Mouse (Mus musculus): ENCODE data around the gene 9330182O14Rik.

The 9330182O14Rik gene

DNA sequence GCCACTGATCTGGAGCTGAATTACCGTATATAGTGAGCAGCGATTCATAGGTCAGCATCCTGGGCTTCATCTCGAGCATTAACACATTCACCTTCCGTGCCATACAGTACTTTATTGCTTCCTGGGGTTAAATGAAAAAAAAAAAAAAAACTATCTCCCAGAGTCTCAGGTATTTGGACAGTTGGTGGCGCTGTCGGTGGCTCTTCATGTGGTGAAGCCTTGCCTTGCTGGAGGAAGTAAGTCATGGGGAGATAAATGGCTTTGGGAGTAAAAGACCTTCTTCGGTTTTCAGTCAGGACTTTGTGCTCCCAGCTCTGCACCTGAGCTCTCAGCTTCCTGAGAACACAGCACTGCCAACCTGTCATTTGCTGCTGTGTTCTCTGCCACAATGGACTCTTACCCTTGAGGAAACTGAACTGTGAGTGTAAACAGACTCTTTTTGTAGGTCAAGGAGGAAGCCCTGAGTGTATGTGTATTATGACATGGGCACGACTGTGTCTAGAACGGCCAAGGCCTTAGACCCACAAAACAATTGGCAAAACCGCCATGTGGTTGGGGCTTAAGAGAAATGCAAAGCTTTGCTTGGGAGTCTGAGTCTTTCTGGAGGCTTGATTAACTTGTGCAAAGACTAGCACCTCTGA, at the start of gene 9330182O14Rik:
Gene 9330182O14Rik, plus strand, starts transcription at position 214 of the 641 bp plus-strand sequence.
- DNase-seq (ENCODE audit: low spot score): no peak

DNA sequence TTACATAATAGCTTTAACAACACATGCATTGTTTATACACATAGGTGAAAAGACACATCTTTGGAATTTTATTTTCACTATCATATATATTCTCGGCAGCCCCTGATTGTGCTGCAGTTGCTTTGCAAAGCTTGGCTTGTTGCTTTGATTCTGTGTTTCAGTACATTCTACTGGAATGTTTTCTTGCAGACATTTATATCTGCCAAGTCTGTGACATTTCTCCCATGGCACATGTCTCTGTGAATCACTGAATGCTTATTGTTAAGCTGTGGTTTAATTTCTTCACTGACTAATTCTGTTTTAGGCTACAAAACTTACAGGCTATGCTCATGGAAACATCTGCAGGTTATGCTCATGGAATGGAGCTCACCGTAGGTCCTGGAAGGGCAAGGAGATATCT, 30.9 kb upstream of the 9330182O14Rik start:
- no peak for DNase-seq (ENCODE audit: low spot score)

DNA sequence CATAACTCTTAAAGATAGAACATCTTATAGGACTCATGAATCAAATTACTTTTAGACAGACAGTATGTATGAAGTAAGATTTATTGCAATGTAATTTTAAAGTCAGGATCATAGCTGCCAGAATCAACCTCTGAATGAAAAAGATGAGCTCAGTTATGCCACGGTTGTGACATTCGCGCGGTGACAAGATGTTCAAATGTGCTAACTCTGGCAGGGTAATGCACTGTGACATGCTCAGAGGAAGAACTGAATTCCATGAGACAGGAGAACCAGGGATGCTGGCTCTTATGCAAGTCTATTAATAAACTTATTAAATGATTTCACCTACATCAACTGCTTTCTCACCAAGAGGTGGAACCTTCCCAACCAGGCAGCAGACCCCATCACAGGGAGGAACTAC, 28.5 kb upstream of the 9330182O14Rik start:
- no peak for DNase-seq (ENCODE audit: low spot score)

DNA sequence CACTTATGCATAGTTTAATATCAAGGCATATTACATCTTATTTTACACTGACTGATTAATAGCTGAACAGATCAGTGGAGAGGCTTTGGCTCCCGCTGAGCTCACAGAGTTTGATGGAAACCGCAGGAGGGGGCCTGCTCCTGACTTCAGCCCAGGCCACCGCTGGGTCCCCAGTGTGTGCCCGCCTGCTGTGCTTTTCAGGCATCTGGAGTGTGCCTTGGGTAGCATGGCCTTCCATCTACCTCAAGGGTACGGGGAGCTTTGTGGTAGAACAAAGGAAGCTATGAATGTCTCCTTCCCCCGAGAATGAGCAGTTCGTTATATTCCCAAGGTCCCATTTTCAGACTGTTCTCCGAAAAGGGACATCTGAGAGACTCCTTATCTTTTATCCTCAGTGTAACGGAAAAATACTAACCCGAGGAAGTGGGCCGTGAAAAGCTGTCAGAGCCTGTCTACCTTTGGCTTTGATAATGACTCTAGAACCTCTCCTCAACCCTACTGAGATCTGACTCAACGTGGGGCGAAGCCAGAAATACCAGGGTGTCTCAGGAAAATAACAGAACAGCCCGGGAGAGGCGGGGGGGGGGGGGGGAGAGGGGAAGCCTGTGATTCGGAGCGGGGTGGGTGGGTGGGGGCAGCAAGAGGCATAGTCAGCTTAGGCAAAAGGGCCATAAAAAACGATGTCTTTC, 20.1 kb upstream of the 9330182O14Rik start:
- DNase-seq (ENCODE audit: low spot score): no peak

DNA sequence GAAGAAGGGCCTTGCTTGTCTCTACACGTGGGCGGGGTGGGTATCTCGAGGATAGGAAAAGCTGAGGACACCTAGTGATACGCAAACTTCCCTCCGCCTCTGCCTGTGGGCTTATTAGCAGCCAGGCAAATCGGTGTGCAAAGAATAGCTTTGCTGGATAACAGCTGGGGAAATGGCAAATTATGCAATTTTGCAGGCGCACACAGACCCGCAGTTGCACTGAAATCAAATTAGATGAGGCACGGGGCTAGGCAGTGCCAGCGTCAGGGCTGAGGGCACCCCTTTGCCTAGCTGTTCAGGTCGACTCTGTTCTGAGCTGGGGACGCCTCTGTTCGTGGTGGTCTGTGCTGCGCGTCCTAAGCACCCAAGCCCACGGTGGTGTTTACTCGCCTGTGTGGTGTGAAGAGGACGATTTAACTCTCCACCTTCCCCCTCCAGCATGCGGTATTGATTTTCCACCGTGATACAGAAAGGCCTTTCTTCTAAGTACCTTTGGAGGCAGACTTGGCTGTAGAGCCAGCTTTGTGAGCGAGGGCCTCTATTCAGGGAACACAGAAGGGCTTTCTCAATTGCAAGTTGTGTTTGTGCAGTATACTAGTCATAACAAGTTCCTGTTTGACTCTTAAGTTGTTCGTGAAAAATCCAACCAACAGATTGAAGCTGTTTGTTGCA, 19.4 kb upstream of the 9330182O14Rik start:
- no peak for DNase-seq (ENCODE audit: low spot score)

DNA sequence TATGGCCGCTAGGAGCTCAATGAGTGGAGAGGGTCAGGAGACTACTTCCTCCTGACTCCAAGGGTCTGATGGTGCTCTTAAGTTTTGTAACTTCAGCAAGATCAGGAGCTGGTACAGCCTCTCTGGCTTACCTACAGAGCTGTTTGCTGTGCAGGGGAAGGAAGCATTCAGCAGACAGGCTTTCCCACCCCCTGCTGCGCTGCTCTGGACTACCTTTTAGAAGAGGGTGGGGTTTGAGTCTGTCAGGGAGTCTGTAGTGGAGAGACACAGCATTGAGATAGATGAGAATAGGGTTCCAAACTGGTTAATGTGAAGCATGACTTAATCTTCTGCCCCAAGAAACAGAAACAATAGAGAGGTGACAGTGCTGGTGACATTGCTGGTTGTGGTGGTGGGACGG, 17.8 kb upstream of the 9330182O14Rik start:
- no peak for DNase-seq (ENCODE audit: low spot score)

DNA sequence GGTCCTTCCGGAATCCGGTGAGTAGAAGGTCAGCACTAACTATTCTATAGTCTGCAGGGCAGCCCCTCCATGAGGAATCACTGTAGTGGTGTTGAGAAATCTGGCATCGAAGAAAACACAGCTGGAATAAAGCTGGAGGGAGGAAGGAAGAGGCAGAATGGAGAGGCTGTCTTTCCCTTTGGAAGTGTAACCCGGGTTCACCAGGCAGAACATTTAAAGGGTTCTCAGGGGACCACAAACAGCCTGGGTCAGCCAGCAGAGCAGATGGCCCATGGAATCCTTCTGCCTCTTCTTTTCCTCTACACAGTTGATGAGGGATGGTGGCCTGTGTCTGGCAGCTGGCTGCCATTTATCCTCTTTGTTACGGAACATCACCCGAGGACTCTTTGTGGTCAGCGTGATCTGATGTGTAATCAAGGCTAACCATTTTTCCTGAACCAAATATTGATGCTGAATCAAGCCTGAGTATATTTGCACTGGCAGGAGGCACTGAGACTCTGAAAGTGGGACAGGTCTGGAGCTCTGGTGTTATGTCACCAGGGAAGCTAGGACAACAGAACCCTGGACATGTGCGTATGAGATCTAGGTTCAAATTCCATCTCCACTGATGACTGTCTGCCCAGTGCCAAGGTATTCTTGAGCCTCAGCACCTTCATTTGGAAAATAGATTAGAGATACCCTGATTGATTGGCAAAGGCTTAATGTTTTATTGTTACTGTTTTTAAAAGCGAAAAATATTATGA, 9.8 kb upstream of the 9330182O14Rik start:
- no peak for DNase-seq (ENCODE audit: low spot score)

DNA sequence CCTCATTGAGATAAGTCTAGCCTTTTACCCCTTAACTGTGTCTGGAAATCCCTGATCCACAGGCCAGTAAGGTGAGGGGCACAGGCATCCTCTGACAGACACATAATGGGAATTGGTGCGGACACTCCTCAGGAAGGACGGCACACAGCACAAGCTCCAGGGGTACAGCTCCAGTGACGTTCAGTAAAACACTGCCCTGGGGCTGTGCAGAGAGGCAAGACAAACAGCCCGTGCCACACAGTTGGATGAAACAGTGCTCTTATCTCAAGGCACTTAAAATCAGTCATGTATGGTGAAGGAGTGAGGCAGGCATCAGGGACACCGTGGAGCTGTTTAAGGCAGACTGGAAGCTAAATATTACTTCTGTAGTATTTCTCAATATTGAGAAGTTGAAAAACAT, 4.7 kb upstream of the 9330182O14Rik start:
- no peak for DNase-seq (ENCODE audit: low spot score)

DNA sequence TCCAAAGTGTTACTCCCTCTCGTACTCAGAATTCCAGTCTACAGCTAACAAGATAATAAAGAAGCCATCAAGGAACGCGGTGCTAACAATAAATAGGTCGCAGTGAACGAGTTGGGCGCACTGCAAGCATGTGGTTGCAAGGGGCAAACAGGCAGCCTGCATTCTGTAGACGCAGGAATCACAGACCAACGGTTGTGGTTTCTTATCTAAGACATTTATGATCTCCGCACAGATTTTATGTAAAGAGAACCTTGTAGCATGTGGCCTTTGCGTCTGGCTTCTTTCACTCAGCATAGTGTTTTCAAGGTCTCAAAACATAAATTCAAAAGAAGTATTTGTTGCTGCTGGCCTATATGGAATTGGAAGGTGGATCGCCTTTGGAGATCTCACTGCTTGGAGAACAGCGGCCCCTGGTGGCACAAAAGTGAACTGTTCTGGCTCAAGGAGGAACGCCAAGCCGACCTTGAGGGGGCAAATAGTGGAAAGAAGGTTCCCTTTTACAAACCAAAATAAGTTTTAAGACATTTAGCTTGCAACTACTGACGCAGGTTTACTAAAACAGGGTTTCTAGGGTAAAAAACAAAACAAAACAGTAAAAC, 3.2 kb upstream of the 9330182O14Rik start:
- DNase-seq (ENCODE audit: low spot score): peak; percentile 45

DNA sequence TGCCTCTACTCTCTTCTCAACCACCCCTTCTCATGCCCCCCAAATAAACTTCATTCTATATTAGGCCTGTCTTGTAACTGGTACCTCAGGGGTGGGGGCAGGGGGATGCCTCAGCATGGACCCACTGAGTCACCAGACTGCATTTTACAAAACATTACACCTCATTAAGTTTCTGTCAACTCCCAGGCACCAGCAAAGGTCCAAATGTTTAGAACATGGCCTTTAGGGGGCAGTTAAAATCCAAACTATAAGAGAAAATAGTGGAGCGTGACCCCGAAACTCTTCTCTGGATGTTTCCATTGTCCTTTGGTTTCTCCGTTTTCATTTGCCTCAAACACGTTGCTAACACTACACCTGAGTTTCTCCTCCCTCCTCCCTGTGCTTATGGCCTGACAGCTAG, 1.8 kb upstream of the 9330182O14Rik start:
- no peak for DNase-seq (ENCODE audit: low spot score)

DNA sequence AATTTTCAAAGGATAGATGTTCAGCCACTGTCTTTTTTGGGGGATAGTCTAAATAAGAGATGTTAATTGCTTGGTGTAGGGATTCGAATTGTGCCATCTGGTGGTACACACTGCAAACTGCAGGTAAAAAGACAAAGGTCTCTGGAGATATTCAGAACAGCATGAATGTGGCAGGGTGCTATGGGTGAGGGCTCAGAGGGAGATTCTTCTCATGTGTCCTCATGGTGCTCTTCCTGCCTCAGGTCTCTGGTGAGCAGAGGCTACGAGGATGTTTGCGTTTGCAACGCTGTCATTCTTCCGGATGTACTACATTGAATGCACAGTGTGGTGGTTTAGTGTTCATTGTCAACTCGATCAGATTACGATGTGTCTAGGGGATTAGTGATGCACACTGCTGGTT, 10.1 kb downstream of the 9330182O14Rik start:
- peak; percentile 16 for DNase-seq (ENCODE audit: low spot score)

DNA sequence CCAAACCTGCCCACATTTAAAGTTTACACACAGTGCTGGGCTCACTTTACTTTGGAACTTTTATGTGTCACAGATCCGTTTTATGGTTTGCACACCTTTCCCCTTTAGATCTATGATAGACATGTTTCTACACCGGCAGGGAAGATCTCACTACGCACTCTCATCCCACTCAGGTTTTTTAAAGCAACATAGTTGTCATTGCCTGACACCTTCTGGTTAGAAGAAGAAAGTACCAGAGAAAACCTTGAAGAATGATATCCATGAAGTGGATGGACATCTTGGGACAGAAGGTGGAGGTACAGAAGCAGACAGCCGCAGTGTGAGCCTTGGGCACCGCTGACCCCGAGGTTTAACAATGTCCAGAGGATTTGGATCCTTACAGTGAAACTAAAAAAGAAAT, 23.5 kb downstream of the 9330182O14Rik start:
- no peak for DNase-seq (ENCODE audit: low spot score)

DNA sequence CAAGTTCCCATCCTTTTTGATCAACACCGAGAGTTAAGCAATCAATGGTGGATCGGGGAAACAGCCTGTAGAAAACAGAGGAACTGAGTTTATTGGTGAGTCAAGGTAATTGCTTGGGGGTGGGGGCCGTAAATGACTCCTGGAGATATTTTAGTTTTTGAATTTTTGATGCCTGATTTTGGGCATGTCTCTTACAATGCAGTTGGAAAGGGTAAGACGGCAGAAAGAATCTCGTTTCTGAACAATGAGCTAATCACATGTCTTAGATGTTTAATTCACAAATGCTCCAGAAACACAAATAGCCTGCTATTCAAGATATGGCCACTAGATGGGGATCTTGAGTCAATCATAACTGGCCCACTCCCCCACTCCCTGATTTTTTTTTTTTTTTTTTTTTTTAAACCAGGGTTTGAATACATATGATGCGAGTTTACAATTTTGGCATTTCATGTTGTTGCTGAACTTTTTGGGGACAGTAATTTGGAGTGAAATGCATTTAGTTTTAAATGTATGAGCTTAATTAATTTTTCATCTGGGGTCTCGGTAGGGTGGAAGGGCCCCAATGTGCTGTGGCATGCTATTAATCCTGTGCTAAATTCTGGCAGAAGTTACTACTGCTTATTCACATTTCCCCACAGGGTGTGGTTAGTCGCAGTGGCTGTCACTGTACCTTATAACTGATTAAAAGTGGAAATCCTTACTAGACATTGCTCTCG, 32.6 kb downstream of the 9330182O14Rik start:
- DNase-seq (ENCODE audit: low spot score): peak; percentile 22

DNA sequence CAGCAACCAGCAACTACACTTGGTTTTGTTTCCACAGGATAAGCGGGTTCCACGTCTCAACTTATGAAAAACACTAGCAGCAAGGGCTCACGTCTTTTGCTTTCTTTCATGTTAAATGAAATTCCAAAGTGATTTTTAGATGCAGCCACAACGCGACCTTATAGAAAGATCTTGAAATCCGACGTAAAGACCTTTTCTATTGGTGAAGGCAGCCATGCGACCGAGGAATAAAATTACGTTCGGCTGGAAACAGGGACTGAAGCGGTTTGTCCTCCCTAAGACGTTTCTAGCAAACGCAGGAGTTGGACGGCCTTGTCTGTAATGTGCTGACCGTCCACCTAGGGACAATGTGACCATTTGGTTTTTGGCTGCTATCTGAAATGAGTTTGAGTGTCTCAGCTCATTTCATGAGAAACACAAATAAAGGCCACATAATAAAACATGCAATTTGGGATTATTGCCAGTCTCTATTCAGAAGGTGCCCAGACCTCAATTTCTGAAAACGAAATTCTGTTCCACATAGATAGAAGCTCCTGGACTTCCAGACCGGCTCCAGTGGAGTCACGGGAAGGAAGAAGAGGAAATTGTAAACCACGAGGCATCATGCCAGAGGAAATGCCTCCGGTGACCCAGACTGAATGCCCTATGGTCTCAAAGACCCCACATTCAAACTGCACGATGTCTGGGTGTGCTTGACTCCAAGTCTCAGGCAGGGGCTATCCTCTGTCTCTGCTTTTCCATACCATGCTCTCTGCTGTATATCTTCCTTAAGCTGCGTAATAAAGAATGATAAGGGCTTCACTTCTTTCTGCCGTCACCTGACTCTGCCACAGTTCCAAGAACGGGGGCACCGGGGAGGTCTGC, 33.3 kb downstream of the 9330182O14Rik start:
- DNase-seq (ENCODE audit: low spot score): no peak

DNA sequence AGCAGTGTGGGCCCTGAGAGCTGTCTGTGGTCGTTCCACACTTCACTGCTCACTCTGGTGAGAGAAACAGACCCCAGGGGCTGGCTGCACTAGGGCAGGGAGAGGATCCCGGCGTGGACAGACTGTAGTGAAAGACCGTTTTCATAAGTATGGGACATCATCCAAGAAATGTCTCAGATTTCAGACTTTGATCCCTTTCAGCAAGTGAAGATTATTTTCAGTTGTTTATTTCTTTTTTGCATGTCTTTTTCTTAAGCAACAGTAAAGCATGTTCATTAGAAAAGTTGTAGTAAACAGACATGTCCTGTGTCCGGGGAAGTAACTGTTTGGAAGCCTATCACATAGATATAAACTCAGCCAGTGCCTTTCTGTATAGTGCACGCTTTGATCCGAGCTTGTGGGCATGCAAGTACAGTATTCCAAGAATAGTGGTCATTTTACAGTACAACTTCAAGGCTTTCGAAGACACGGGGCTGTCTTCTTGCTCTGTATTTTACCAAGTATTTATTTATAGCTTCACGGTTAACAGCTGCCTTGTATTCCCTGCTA, 34.0 kb downstream of the 9330182O14Rik start:
- no peak for DNase-seq (ENCODE audit: low spot score)

DNA sequence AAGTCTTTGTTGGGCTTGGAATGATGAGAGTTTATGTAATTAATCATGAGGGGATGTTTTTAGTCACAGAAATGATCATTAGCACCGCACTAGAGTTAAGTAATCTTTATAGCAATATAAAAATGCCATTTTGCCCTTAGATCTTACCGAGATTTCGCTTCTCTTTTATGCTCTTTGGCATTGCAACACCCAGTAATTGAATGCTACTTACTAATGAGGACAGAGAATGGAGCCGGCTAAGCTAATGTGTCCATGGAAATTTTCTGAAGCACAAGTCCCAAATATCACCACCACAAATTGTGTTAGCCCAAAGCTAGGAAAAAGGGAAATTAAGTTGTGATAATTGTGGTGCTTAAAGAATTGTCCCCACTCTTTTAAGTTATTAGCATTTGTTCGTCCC, 34.9 kb downstream of the 9330182O14Rik start:
- DNase-seq (ENCODE audit: low spot score): no peak

DNA sequence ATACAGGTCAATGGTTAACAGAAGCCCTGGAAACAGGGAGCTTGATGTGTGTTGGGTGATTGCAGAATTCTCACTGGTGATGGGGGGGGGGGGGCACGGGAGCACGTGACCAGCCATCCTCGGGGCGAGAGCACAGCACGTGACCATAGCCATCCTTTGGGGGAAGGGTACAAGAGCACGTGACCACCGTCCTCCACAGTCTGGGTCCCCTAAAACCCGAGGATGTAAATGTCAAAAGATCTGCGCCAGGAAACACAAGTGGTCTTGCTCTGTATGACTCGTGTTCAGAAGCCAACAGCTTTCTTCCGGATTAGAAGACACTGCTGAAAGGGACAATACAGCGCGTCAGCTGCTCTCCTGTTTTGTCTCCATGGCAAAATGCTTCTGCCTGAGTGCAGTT, 35.5 kb downstream of the 9330182O14Rik start:
- DNase-seq (ENCODE audit: low spot score): no peak

DNA sequence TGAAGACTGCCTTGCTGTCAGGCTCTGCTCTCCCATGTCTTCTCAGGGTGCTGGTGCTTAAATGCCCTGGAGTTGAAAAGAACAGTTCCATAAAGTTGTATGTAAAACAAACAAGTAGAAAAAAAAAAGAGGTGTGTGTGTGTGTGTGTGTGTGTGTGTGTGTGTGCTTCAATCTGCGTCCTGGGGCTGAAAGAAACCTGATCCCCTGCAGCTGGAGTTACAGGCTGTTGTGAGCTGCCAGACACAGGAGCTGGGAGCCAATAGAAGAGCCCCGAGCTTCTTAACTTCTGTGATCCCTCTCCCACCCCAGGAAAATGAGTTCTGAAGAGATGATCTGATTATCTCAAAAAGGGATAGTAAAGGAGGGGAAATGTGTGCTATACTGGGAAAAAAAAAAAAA, 45.3 kb downstream of the 9330182O14Rik start:
- no peak for DNase-seq (ENCODE audit: low spot score)

DNA sequence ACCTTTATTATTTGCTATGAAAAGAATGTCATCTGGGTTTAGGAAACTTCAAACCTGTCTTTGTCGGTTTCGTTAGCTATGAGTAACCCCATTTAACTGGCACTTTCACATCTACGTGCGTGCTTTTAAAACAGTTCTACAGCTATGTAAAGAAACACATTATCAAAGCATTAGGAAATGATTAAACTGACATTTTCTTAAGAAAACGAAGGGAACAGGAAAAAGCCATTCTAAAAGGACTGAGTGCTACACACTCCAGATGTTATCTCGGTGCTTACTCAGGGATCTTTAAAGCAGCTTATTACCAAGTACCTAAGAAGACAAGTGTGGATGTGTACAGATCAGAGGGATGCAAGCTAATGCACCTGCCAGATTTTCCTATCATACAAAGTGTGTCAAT, 52.9 kb downstream of the 9330182O14Rik start:
- DNase-seq (ENCODE audit: low spot score): no peak

Measured in c-Kit-positive CD71-positive TER-119-positive erythroid progenitor cells, embryonic 14.5 days (primary cell).